Mouse (Mus musculus) intestine, embryonic 14.5 days (tissue): ENCODE data around the gene Ascl3. TPM values are rescaled to one million over a fixed set of nuclear protein-coding genes. Genes with fewer than 3 reads are reported as not detected.

ENCODE experiments used
- ATAC-seq: fragments of 200-750 bp; cut with Nextera tagmentation; replicated peaks from 2 replicates; pipeline ENCODE4 v1.8.0; 2017; ENCODE audit warnings: low read depth, moderate number of reproducible peaks, moderate TSS enrichment, moderate library complexity; ENCODE audit not compliant: low FRiP score, low TSS enrichment
- DNase-seq: peaks from one replicate; pipeline ENCODE4 v3.0.0-alpha.2; 2018; ENCODE audit warnings: low spot score
- H3K27ac ChIP-seq: fragments of 300-500 bp; sonication (generic); 2 replicates; pipeline ENCODE4 v1.5.1; 2014; ENCODE audit warnings: low read depth, mild to moderate bottlenecking, control low read depth
- H3K27me3 ChIP-seq: fragments of 300-500 bp; sonication (generic); replicated peaks from 2 replicates; pipeline ENCODE4 v1.6.1; 2014; ENCODE audit warnings: low read length, control low read depth; ENCODE audit not compliant: control insufficient read depth, insufficient read depth
- H3K36me3 ChIP-seq: fragments of 300-500 bp; sonication (generic); 2 replicates; pipeline ENCODE4 v1.6.1; 2014; ENCODE audit warnings: low read length, control low read depth; ENCODE audit not compliant: control insufficient read depth, insufficient read depth
- H3K4me1 ChIP-seq: fragments of 300-500 bp; sonication (generic); replicated peaks from 2 replicates; pipeline ENCODE4 v1.6.1; 2014; ENCODE audit warnings: low read length, control low read depth, mixed read lengths; ENCODE audit not compliant: control insufficient read depth, insufficient read depth
- H3K4me2 ChIP-seq: fragments of 300-500 bp; sonication (generic); 2 replicates; pipeline ENCODE4 v1.6.1; 2014; ENCODE audit warnings: low read length
- H3K4me3 ChIP-seq: fragments of 300-500 bp; sonication (generic); 2 replicates; pipeline ENCODE4 v1.5.1; 2014; ENCODE audit warnings: low read depth, low read length, control low read depth, mixed read lengths
- H3K9ac ChIP-seq: fragments of 300-500 bp; sonication (generic); 2 replicates; pipeline ENCODE4 v1.6.1; 2014; ENCODE audit warnings: mild to moderate bottlenecking, low read length
- H3K9me3 ChIP-seq: fragments of 300-500 bp; sonication (generic); 2 replicates; pipeline ENCODE4 v1.6.1; 2016; ENCODE audit warnings: low read length, control low read depth; ENCODE audit not compliant: control insufficient read depth
- WGBS: fragments of 180-500 bp; shearing (Covaris S2); extraction: QIAGEN DNeasy Blood & Tissue Kit; methylation state at CpG from one replicate; pipeline ENCODE4 v1.1.7; 2014; 5-methylcytosine and 5-hydroxymethylcytosine counted together
- polyA plus RNA-seq: library from polyadenylated mRNA; unstranded; fragments of >200 nt; fragmentation: Nextera tagmentation; extraction: Ambion mirVana; gene quantifications from 2 replicates; pipeline ENCODE4 v1.2.1, GENCODE M21; 2014

Ascl3 gene
- polyA plus RNA-seq, 1 experiment from 2014 or later = not detected

DNA sequence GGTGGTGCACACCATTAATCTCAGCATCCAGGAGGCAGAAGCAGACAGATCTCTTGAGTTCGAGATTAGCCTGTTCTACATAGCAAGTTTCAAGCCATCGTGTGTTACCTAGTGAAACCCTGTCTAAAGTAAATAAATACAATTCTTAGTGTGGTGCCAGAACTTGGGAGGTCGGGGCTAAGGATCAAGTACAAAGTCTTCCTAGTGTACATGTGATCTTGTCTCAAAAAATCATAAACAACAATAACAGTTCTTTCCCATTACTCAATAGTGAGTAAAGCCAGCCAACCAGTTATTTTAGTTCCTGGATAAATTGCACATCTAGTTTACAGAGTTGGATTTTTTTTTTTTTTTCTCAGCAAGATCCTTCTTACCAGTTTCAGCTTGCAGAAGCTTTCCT lies 27.1 kb downstream of the Ascl3 start:
- Histone ChIP-seq H3K9me3 (no peaks in the 10 kb centered on the region), H3K4me1 (peaks cover 16% of the 10 kb centered on the region), H3K4me3 (peak overlapping the region; percentile 70), H3K4me2 (peak overlapping the region; percentile 76), H3K27me3 (no peaks in the 10 kb centered on the region; the same call in 1 of the 2 replicates), H3K9ac (no peak overlapping the region; the same call in 1 of the 2 replicates), H3K27ac (peak overlapping the region; percentile 82; the same call in 1 of the 2 replicates), H3K36me3 (0 out of 2 replicates have a peak, but pooled peaks cover 11% of the 10 kb centered on the region)
- 56% methylated on average over 3 of the region's 3 CpGs for WGBS
- DNase-seq = no peak
- ATAC-seq = no peak

DNA sequence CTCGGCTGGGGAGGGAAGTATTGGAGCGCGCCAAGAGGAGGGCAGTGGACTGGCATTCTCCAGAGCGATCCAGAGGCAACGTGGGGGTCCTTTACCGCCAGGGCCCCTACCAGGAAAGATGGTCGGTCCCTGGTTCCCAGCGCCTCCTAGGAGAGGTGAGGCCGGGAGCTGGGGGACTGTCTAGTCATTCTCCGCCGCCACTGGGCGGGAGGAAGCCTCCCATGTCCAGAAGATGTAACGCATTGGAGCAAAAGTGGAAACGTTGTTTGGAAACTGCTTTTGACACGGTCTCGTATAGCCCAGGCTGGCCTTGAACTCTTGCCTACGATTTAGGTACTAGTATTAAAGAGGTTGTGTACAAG lies 27.5 kb downstream of the Ascl3 start:
- H3K27ac ChIP-seq = peak overlapping the region; percentile 82
- no peaks in the 10 kb centered on the region; the same call in 1 of the 2 replicates for H3K27me3 ChIP-seq
- 0 out of 2 replicates have a peak, but pooled peaks cover 11% of the 10 kb centered on the region for H3K36me3 ChIP-seq
- DNase-seq (no peak), ATAC-seq (no peak)
- no peaks in the 10 kb centered on the region for H3K9me3 ChIP-seq
- WGBS = 3% methylated on average over 17 of the region's 17 CpGs
- peak overlapping the region; percentile 66 for H3K9ac ChIP-seq
- peak overlapping the region; percentile 76 for H3K4me2 ChIP-seq
- H3K4me1 ChIP-seq = peaks cover 13% of the 10 kb centered on the region
- peak overlapping the region; percentile 70 for H3K4me3 ChIP-seq

DNA sequence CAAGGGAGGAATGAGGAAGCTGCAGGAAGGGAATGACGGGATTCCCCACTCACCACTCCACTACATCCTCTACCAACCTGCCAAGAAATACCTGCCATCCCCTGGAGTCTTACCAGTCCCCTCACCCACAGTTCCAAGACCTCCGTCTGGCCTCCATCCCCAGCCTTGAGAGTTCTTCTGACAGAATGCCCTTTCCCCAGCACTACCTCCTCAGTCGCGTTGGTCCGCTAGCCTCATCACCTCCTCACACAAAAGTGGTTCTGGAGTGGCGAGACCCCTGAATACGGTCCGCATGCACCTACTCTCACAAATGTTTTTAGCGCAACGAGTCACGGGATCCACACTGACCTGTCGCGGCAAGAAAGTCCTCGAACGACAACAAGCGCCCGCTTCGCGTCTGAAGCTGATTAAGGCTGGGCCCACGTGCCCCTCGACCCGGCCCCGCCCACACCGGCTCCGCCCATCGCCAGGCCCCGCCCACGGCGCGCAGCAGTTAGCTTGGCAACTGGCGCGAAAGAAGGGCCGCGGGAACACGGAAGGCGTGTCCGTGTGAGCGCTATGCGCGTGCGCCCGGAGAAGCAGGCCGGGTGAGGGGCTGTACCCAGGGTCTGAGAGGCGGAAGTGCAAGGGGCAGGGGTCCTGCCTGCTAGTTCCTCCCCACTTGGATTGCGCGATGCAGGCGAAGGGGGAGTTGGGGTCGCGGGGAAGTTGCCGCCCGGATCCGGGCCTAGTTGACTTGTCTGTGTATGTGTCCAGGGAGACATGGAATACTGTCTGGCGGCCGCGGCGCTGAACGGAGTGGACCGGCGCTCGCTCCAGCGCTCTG lies 28.1 kb downstream of the Ascl3 start, which contains the start of the genes St5 and Akip1:
Gene St5, minus strand, starts transcription at position 416 of the 826 bp plus-strand sequence.
Gene Akip1, plus strand, starts transcription at position 501 of the 826 bp plus-strand sequence.
- peak within 1 kb of the TSS; percentile 66 for H3K9ac ChIP-seq
- DNase-seq (peak; percentile 98), ATAC-seq (peak; percentile 96)
- WGBS = under 1% methylated on average over 61 of the region's 61 CpGs
- H3K4me3 ChIP-seq = peak within 1 kb of the TSS; percentile 70
- H3K4me1 ChIP-seq = peaks cover 12% of the 10 kb centered on the region
- 0 out of 2 replicates have a peak, but pooled peaks cover 8% of the 10 kb centered on the region for H3K36me3 ChIP-seq
- H3K27me3 ChIP-seq = no peaks in the 10 kb centered on the region; the same call in 1 of the 2 replicates
- H3K9me3 ChIP-seq = no peaks in the 10 kb centered on the region
- peak within 1 kb of the TSS; percentile 82 for H3K27ac ChIP-seq
- H3K4me2 ChIP-seq = peak within 1 kb of the TSS; percentile 76

DNA sequence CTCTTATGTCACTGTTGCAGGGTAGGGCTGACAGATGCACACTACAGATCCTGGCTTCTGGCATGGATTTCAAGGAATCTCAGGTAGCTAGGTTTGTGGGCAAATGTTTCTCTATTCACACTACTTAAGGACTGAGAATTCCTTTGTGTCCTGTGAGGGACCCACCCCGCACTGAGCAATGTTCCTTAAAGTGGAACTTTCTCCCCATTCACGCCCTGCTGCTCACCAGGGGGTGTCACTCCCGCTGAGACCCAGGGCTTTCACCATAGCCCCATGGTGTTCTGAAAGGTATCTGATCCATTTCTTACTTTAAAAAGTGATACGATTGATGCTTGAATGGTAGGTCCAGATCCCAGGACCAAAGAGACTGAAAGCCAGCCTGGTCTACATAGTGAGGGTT lies 28.8 kb downstream of the Ascl3 start:
- Histone ChIP-seq H3K9me3 (no peaks in the 10 kb centered on the region), H3K27me3 (no peaks in the 10 kb centered on the region; the same call in 1 of the 2 replicates), H3K4me2 (peak overlapping the region; percentile 76), H3K4me3 (peak overlapping the region; percentile 70), H3K36me3 (0 out of 2 replicates have a peak, but pooled peaks cover 2% of the 10 kb centered on the region), H3K4me1 (peaks cover 8% of the 10 kb centered on the region), H3K27ac (no peak overlapping the region), H3K9ac (no peak overlapping the region)
- no peak for ATAC-seq
- no peak for DNase-seq
- WGBS = 33% methylated on average over 4 of the region's 4 CpGs

DNA sequence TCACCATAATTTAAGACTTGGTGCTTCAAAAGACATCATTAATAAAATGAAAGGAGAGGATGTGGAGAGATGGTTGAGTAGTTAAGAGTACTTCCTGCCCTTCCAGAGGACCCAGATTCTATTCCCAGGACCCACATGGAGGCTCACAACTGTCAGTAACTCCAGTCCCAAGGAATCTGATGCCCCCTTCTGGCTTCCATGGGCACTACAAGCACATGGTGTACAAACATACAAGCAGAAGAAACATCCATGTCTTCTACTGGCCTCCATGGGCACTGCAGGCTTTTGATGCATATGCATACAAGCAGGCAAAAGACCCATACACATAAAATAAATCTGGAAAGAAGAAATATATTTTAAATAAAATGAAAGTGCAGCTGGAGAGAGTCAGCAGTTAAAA lies 31.3 kb downstream of the Ascl3 start:
- H3K9ac ChIP-seq = no peak overlapping the region
- H3K27ac ChIP-seq = no peak overlapping the region
- no peak overlapping the region for H3K4me3 ChIP-seq
- H3K4me2 ChIP-seq = no peak overlapping the region
- no peaks in the 10 kb centered on the region; the same call in 1 of the 2 replicates for H3K27me3 ChIP-seq
- DNase-seq (no peak), ATAC-seq (no peak)
- no peaks in the 10 kb centered on the region for H3K36me3 ChIP-seq
- peaks cover 4% of the 10 kb centered on the region for H3K4me1 ChIP-seq
- no peaks in the 10 kb centered on the region for H3K9me3 ChIP-seq

DNA sequence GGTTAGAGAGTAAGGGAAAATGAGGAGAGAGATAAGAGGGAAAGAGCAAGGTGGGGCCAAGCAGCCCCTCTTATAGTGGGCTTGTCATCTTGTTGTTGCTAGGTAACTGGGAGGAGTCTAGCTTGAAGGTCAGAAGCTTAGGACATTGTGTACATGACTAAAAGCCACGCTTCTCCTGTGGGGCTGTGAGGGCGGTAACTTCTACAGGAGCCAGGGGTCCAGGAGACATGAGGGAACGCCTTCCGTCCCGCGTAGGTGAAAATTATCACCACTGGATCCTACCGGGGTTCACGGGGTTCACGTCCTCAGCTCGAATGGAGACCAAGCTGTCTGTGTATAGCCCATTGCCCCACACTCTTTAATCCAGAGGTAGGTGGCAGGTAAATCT lies 36.2 kb downstream of the Ascl3 start:
- H3K9me3 ChIP-seq = no peaks in the 10 kb centered on the region
- H3K27ac ChIP-seq = no peak overlapping the region
- no peak overlapping the region for H3K9ac ChIP-seq
- DNase-seq (no peak), ATAC-seq (no peak)
- H3K4me2 ChIP-seq = no peak overlapping the region
- WGBS = 92% methylated on average over 10 of the region's 10 CpGs
- peaks cover 5% of the 10 kb centered on the region; the same call in 1 of the 2 replicates for H3K4me1 ChIP-seq
- H3K27me3 ChIP-seq = no peaks in the 10 kb centered on the region
- no peak overlapping the region for H3K4me3 ChIP-seq
- H3K36me3 ChIP-seq = no peaks in the 10 kb centered on the region

DNA sequence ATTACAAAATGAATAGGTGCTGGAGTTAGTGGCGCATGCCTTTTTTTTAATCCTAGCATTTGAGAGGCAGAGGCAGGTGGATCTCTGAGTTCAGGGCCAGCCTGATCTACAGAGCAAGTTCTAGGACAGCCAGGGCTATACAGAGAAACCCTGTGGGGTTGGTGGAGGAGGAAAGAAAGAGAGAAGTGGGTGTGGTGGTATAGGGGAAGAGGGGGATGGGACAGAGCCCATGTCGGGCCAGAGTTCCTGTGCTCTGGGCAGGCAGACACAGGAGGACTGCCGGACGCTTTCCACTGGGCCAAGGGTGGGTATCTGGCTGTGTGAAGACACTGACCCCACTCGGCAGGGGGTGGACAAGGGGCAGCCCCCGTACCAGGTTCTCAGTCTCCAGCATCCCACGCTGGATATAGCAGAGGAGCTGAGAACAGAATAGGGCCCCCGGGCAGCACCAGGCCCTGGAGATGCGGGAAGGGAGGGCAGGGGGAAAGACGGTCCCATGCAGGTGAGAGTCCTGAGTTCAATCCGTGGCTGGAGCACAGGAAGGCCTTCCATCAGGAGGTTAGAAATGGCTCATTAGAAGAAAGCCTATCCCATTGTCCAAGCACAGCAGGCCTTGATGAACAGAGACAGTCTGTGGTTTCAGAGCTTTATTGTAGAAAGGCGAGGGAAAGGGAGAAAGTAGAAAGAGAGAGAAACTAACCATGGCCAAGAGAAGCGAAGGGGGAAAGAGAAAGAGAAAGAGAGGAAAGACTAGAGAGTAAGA lies 36.8 kb downstream of the Ascl3 start:
- DNase-seq (no peak), ATAC-seq (no peak)
- H3K4me2 ChIP-seq = no peak overlapping the region
- peaks cover 5% of the 10 kb centered on the region; the same call in 1 of the 2 replicates for H3K4me1 ChIP-seq
- no peak overlapping the region for H3K4me3 ChIP-seq
- H3K36me3 ChIP-seq = no peaks in the 10 kb centered on the region
- 88% methylated on average over 13 of the region's 13 CpGs for WGBS
- no peaks in the 10 kb centered on the region for H3K27me3 ChIP-seq
- no peak overlapping the region for H3K27ac ChIP-seq
- H3K9ac ChIP-seq = no peak overlapping the region
- no peaks in the 10 kb centered on the region for H3K9me3 ChIP-seq

DNA sequence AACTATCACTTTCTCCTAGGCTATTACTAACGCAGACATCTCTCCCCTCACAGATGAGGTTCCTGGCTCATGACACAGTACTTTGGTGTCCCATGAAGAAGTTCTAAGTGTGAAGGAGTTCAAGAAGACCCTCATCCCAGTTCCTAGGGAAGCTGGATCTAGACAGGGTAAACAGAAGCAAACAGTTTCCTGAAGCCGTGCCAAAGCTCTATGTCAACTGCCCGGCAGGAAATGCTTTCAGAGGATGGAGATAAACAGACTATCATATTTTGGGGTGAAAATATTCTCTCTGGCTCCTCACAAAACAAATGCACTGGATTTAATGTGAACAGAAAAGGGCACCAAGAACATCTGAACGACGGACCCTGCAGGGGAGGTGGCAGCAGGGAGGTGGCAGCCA lies 40.6 kb downstream of the Ascl3 start:
- H3K27ac ChIP-seq = no peak overlapping the region
- WGBS = 68% methylated on average over 5 of the region's 5 CpGs

More for the DNA sequence above, 40.6 kb downstream of the Ascl3 start:
- Histone ChIP-seq H3K9ac (no peak overlapping the region), H3K4me1 (peaks cover 5% of the 10 kb centered on the region; the same call in 1 of the 2 replicates), H3K4me2 (no peak overlapping the region), H3K27me3 (no peaks in the 10 kb centered on the region), H3K36me3 (no peaks in the 10 kb centered on the region), H3K4me3 (no peak overlapping the region), H3K9me3 (no peaks in the 10 kb centered on the region)
- DNase-seq (no peak), ATAC-seq (no peak)
